25 mouse cellular contexts compared by ENCODE assay signal in the genomic region with DNA sequence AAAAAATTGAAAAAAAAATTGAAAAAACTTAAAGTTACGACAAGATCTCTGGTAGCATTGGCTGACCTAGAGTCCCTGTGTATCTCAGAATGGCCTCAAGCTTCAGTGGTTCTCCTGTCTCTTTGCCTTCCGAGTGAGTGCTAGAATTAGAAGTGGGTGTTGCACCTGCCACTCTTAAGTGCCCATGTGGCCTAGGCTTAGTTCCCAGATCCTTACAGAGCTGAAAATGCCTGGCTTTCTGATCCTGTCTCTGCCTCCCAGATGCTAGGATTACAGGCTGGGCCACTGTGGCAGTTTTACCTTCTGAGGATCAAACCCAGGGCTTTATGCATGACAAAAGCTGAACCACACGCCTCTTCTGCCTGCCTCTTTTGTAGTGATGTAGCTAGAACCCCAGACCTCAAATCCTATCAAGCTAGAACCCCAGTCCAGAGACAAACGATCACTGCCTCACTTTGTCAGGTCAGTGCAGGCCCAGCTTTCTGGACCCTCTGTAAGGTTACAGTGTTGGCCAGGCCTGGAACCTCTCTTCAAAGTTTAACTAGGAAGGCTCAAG. TPM values are rescaled to one million over a fixed set of nuclear protein-coding genes. Genes with fewer than 3 reads are reported as not detected.
"Had no signal": no experiment of that assay in that cellular context is flagged by ENCODE, and none has a peak within 500 bp of the region (broad histone marks: within the 10 kb centered on the region; RNA-seq: fewer than 3 reads in every experiment).

No protein-coding gene starts in this region.

- H3K4me3 ChIP-seq: lung, embryonic 15.5 days; midbrain, embryonic 13.5 days; midbrain, embryonic 15.5 days; neural tube, embryonic 13.5 days; neural tube, embryonic 15.5 days had no signal

- H3K27ac ChIP-seq: lung, embryonic 15.5 days; macrophage; midbrain, embryonic 13.5 days; neural tube, embryonic 13.5 days; neural tube, embryonic 15.5 days had no signal

- H3K27me3 ChIP-seq: lung, embryonic 15.5 days; midbrain, embryonic 13.5 days; midbrain, embryonic 15.5 days; neural tube, embryonic 13.5 days; neural tube, embryonic 15.5 days had no signal

- H3K9ac ChIP-seq: liver, postnatal 0 days; lung, embryonic 15.5 days; midbrain, embryonic 13.5 days; midbrain, embryonic 15.5 days; neural tube, embryonic 13.5 days; neural tube, embryonic 15.5 days had no signal

- ATAC-seq: liver, postnatal 0 days; lung, postnatal 0 days; midbrain, embryonic 13.5 days; midbrain, embryonic 15.5 days had no signal

- DNase-seq: liver, postnatal 0 days; lung, adult 2 months; lung, postnatal 14 days; lung, postnatal 36 days; retina, postnatal 1 day; right cerebral cortex, adult 18-20 months; right cerebral cortex, postnatal 25 days; right cerebral cortex, postnatal 4 days; spleen, adult 18-20 months; thymus, adult 2 months; thymus, postnatal 14 days; thymus, postnatal 36 days had no signal

- H3K4me2 ChIP-seq: lung, embryonic 15.5 days; midbrain, embryonic 11.5 days; midbrain, embryonic 13.5 days; midbrain, embryonic 15.5 days; neural tube, embryonic 13.5 days; neural tube, embryonic 15.5 days had no signal

- H3K9me3 ChIP-seq: lung, embryonic 15.5 days; megakaryocyte, embryonic 14.5 days; midbrain, embryonic 13.5 days; midbrain, embryonic 15.5 days; neural tube, embryonic 13.5 days; neural tube, embryonic 15.5 days had no signal

RNA-seq across cellular contexts. Expression of gene Spata21, which starts 24.0 kb away (rescaled TPM):
- total RNA-seq: megakaryocyte progenitor cell, adult 5-6 weeks; monocyte, adult 5-6 weeks had no signal
- polyA plus RNA-seq: liver, postnatal 0 days; lung, adult 2 months; macrophage; midbrain, embryonic 11.5 days; midbrain, embryonic 13.5 days; neural tube, embryonic 11.5 days; neural tube, embryonic 13.5 days; small intestine, adult 2 months had no signal

RNA-seq across cellular contexts. Expression of gene Mfap2, which starts 54.0 kb away (rescaled TPM):
- total RNA-seq: megakaryocyte progenitor cell, adult 5-6 weeks; monocyte, adult 5-6 weeks had no signal
- polyA plus RNA-seq: macrophage had no signal
